Mouse (Mus musculus): ENCODE measurements at regions not wholly inside any gene's neighbourhood (a gene's known extent, or its start where the extent isn't known, plus 50 kb on each side); places are given as distances from the start of the nearest gene placed in this dataset.

GRCm38 (mm10) chr14:33696817-33697216, 107.8 kb downstream of the Ptpn20 start:
- no peak for TF ChIP-seq POLR2A (IDR thresholded peaks at IDR 0.05; ENCODE audit: insufficient read depth, low read length)
- TF ChIP-seq CTCF (IDR thresholded peaks at IDR 0.05; ENCODE audit: low read depth, low read length): no peak
- TF ChIP-seq EP300 (IDR thresholded peaks at IDR 0.05; ENCODE audit: insufficient read depth, low read depth, low read length): no peak

Measured in ES-Bruce4 (cell line).